Mouse (Mus musculus) liver, embryonic 12.5 days (tissue): ENCODE results near the gene Numa1. TPM values are rescaled to one million over a fixed set of nuclear protein-coding genes. Genes with fewer than 3 reads are reported as not detected.
"Not testable (repeated sequence)": the region's sequence is repeated elsewhere in the genome, so short reads cannot be mapped to it uniquely, and the experiment has no call there.

Experiments used
- ATAC-seq: fragments of 200-750 bp; cut with Nextera tagmentation; 2 replicates; pipeline ENCODE4 v1.8.0; 2017; ENCODE audit warnings: moderate number of reproducible peaks, mild to moderate bottlenecking, moderate library complexity
- H3K27ac ChIP-seq: fragments of 300-500 bp; sonication (generic); 2 replicates; pipeline ENCODE4 v1.5.1; 2016; ENCODE audit warnings: mild to moderate bottlenecking
- H3K27me3 ChIP-seq: fragments of 300-500 bp; sonication (generic); replicated peaks from 2 replicates; pipeline ENCODE4 v1.6.1; 2016; ENCODE audit warnings: mild to moderate bottlenecking, moderate library complexity
- H3K36me3 ChIP-seq: fragments of 300-500 bp; sonication (generic); 2 replicates; pipeline ENCODE4 v1.6.1; 2016; ENCODE audit warnings: mild to moderate bottlenecking, moderate library complexity
- H3K4me1 ChIP-seq: fragments of 300-500 bp; sonication (generic); 2 replicates; pipeline ENCODE4 v1.6.1; 2016
- H3K4me2 ChIP-seq: fragments of 300-500 bp; sonication (generic); 2 replicates; pipeline ENCODE4 v1.6.1; 2016; ENCODE audit warnings: mild to moderate bottlenecking, moderate library complexity
- H3K4me3 ChIP-seq: fragments of 300-500 bp; sonication (generic); 2 replicates; pipeline ENCODE4 v1.5.1; 2016; ENCODE audit warnings: mild to moderate bottlenecking, moderate library complexity
- H3K9ac ChIP-seq: fragments of 300-500 bp; sonication (generic); 2 replicates; pipeline ENCODE4 v1.6.1; 2016; ENCODE audit warnings: mild to moderate bottlenecking, moderate library complexity
- H3K9me3 ChIP-seq: fragments of 300-500 bp; sonication (generic); replicated peaks from 2 replicates; pipeline ENCODE4 v1.6.1; 2016; ENCODE audit warnings: mild to moderate bottlenecking, moderate library complexity
- WGBS: fragments of 180-500 bp; shearing (Covaris S2); methylation state at CpG from one replicate; pipeline ENCODE4 v1.1.7; 2016; ENCODE audit not compliant: insufficient replicate concordance; 5-methylcytosine and 5-hydroxymethylcytosine counted together
- polyA plus RNA-seq: library from polyadenylated mRNA; unstranded; fragments of >200 nt; fragmentation: Nextera tagmentation; extraction: Ambion mirVana; gene quantifications from 2 replicates; pipeline ENCODE4 v1.2.1, GENCODE M21; 2016

Gene Numa1
- polyA plus RNA-seq, 1 experiment from 2014 or later: 48.7 TPM

- Histone ChIP-seq H3K27ac (no peak overlapping the region), H3K36me3 (peaks cover 96% of the 10 kb centered on the region), H3K9ac (no peak overlapping the region), H3K4me1 (peaks cover 7% of the 10 kb centered on the region), H3K4me2 (no peak overlapping the region), H3K9me3 (no peaks in the 10 kb centered on the region), H3K27me3 (no peaks in the 10 kb centered on the region), H3K4me3 (no peak overlapping the region)
- ATAC-seq: no peak
- 64% methylated on average over 3 of the region's 3 CpGs for WGBS
Observed at GRCm38 (mm10) chr7:102019362-102019761, 85.5 kb downstream of the Numa1 start.

- not testable (repeated sequence) for H3K9ac ChIP-seq, H3K4me3 ChIP-seq, H3K27me3 ChIP-seq, ATAC-seq, H3K9me3 ChIP-seq, H3K4me2 ChIP-seq, H3K27ac ChIP-seq
- H3K36me3 ChIP-seq: peaks cover 94% of the 10 kb centered on the region
- H3K4me1 ChIP-seq: peaks cover 14% of the 10 kb centered on the region
- 92% methylated on average over 2 of the region's 2 CpGs for WGBS
Observed at GRCm38 (mm10) chr7:102020934-102021333, 87.0 kb downstream of the Numa1 start.

GRCm38 (mm10) chr7:102023821-102024220 lies 89.9 kb downstream of the Numa1 start:
- WGBS: 88% methylated on average over 9 of the region's 9 CpGs
- H3K27me3 ChIP-seq: no peaks in the 10 kb centered on the region
- H3K36me3 ChIP-seq: peaks cover 86% of the 10 kb centered on the region
- H3K4me3 ChIP-seq: no peak overlapping the region
- peaks cover 11% of the 10 kb centered on the region for H3K4me1 ChIP-seq
- no peaks in the 10 kb centered on the region for H3K9me3 ChIP-seq
- H3K27ac ChIP-seq: no peak overlapping the region
- H3K9ac ChIP-seq: no peak overlapping the region
- H3K4me2 ChIP-seq: no peak overlapping the region
- no peak for ATAC-seq

GRCm38 (mm10) chr7:102025187-102026119 lies 91.5 kb downstream of the Numa1 start:
- ATAC-seq: peak; percentile 67; the same call in 1 of the 2 replicates
- Histone ChIP-seq H3K4me1 (peaks cover 11% of the 10 kb centered on the region), H3K36me3 (peaks cover 82% of the 10 kb centered on the region), H3K9ac (no peak overlapping the region), H3K9me3 (no peaks in the 10 kb centered on the region), H3K4me2 (no peak overlapping the region), H3K27me3 (no peaks in the 10 kb centered on the region), H3K4me3 (no peak overlapping the region), H3K27ac (no peak overlapping the region)
- WGBS: 85% methylated on average over 2 of the region's 2 CpGs

- Histone ChIP-seq H3K27me3 (no peaks in the 10 kb centered on the region), H3K9ac (no peak overlapping the region), H3K27ac (no peak overlapping the region), H3K36me3 (peaks cover 96% of the 10 kb centered on the region), H3K4me2 (no peak overlapping the region), H3K4me1 (no peaks in the 10 kb centered on the region), H3K4me3 (no peak overlapping the region), H3K9me3 (no peaks in the 10 kb centered on the region)
- ATAC-seq: no peak
- WGBS: 90% methylated on average over 1 of the region's 1 CpGs
Observed at GRCm38 (mm10) chr7:102034904-102035303, 101.0 kb downstream of the Numa1 start.

- Histone ChIP-seq H3K4me2 (no peak overlapping the region), H3K27me3 (no peaks in the 10 kb centered on the region), H3K9me3 (no peaks in the 10 kb centered on the region), H3K27ac (no peak overlapping the region), H3K4me3 (no peak overlapping the region), H3K9ac (no peak overlapping the region), H3K4me1 (no peaks in the 10 kb centered on the region), H3K36me3 (peaks cover 97% of the 10 kb centered on the region)
- WGBS: 89% methylated on average over 2 of the region's 2 CpGs
- ATAC-seq: no peak
Observed at GRCm38 (mm10) chr7:102035534-102035933, 101.6 kb downstream of the Numa1 start.

- Histone ChIP-seq H3K9me3 (no peaks in the 10 kb centered on the region), H3K4me2 (no peak overlapping the region), H3K4me3 (no peak overlapping the region), H3K27ac (no peak overlapping the region), H3K36me3 (peaks cover 92% of the 10 kb centered on the region), H3K4me1 (no peaks in the 10 kb centered on the region), H3K9ac (no peak overlapping the region), H3K27me3 (no peaks in the 10 kb centered on the region)
- ATAC-seq: no peak
- WGBS: 81% methylated on average over 3 of the region's 3 CpGs
Observed at GRCm38 (mm10) chr7:102037318-102037717, 103.4 kb downstream of the Numa1 start.

- Histone ChIP-seq H3K27me3 (no peaks in the 10 kb centered on the region), H3K4me2 (no peak overlapping the region), H3K36me3 (peaks cover 50% of the 10 kb centered on the region), H3K9me3 (no peaks in the 10 kb centered on the region), H3K9ac (no peak overlapping the region), H3K4me3 (no peak overlapping the region), H3K4me1 (0 out of 2 replicates have a peak, but pooled peaks cover 3% of the 10 kb centered on the region), H3K27ac (no peak overlapping the region)
- no peak for ATAC-seq
- WGBS: 50% methylated on average over 2 of the region's 2 CpGs
Observed at GRCm38 (mm10) chr7:102042314-102042713, 108.4 kb downstream of the Numa1 start.

GRCm38 (mm10) chr7:102048524-102048923 lies 114.6 kb downstream of the Numa1 start:
- H3K9me3 ChIP-seq, ATAC-seq, H3K27ac ChIP-seq, H3K27me3 ChIP-seq, H3K4me2 ChIP-seq, H3K4me3 ChIP-seq, H3K9ac ChIP-seq, H3K4me1 ChIP-seq: not testable (repeated sequence)
- H3K36me3 ChIP-seq: peaks cover 23% of the 10 kb centered on the region

- Histone ChIP-seq H3K4me3 (no peak overlapping the region), H3K9ac (no peak overlapping the region), H3K9me3 (no peaks in the 10 kb centered on the region), H3K27ac (no peak overlapping the region), H3K4me1 (peaks cover 43% of the 10 kb centered on the region), H3K36me3 (peaks cover 40% of the 10 kb centered on the region), H3K4me2 (no peak overlapping the region), H3K27me3 (no peaks in the 10 kb centered on the region)
- ATAC-seq: no peak
- WGBS: 35% methylated on average over 3 of the region's 3 CpGs
Observed at GRCm38 (mm10) chr7:102061353-102061752, 127.4 kb downstream of the Numa1 start.

- Histone ChIP-seq H3K27me3 (no peaks in the 10 kb centered on the region), H3K4me2 (no peak overlapping the region), H3K27ac (no peak overlapping the region), H3K4me3 (no peak overlapping the region), H3K36me3 (peaks cover 33% of the 10 kb centered on the region), H3K9ac (no peak overlapping the region), H3K9me3 (no peaks in the 10 kb centered on the region), H3K4me1 (peaks cover 48% of the 10 kb centered on the region)
- no peak for ATAC-seq
- WGBS: 63% methylated on average over 1 of the region's 1 CpGs
Observed at GRCm38 (mm10) chr7:102062203-102062602, 128.3 kb downstream of the Numa1 start.

GRCm38 (mm10) chr7:102063891-102064290 lies 130.0 kb downstream of the Numa1 start:
- peaks cover 51% of the 10 kb centered on the region for H3K4me1 ChIP-seq
- H3K9ac ChIP-seq: peak overlapping the region; percentile 82
- H3K27me3 ChIP-seq: no peaks in the 10 kb centered on the region
- no peak overlapping the region for H3K27ac ChIP-seq
- H3K4me3 ChIP-seq: peak overlapping the region; percentile 83
- H3K9me3 ChIP-seq: no peaks in the 10 kb centered on the region
- H3K36me3 ChIP-seq: peaks cover 26% of the 10 kb centered on the region
- WGBS: 30% methylated on average over 9 of the region's 9 CpGs
- H3K4me2 ChIP-seq: peak overlapping the region; percentile 87
- ATAC-seq: no peak
